ENCODE assay signal across 8 mouse cellular contexts in the genomic region with DNA sequence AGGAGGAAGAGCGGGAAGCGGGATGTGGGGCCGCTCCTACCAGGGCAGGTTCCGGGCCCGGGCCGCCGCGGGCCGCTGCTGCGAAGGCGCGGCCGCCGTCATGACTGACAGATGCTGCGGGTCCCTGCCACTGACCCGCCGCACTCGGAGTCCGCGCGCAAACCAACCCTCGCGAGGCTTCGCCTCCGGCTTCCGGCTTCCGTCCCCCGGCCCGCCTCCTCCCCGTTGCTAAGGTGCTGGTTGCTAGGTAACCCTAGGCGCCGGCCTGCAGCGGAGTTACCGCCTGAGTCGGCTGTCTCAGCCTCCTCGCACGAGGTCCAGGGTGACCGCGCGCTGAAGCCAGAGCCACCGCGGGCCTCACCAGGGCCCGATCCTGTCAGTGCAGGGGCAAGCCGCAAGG. TPM values are rescaled to one million over a fixed set of nuclear protein-coding genes. Genes with fewer than 3 reads are reported as not detected.
A peak's percentile ranks its signal among the peaks of the same experiment; 100 is the strongest.
DNase-seq lines count a peak whose midpoint lies in the region; ATAC-seq lines count a peak whose summit lies in the region.

TSS of gene Rfc5 (minus strand) at position 171 of the 400 bp plus-strand sequence.

- H3K27me3 ChIP-seq in megakaryocyte, embryonic 14.5 days (replicated peaks): no peaks in the 10 kb centered on the region

- peak within 1 kb of the TSS; percentile 94 for H3K4me3 ChIP-seq in megakaryocyte, embryonic 14.5 days (replicated peaks)

- DNase-seq in ZHBTc4 (ENCODE audit: low read depth, low spot score): peak; percentile 99
- DNase-seq in gastrocnemius, adult 8-10 months (ENCODE audit: low spot score in 2 of 2): peak; percentile 87 to 91
- DNase-seq in hindlimb bud, embryonic 11.5 days (ENCODE audit: extremely low spot score, low read depth, low spot score): peak; percentile 81
- peak; percentile 78 to 93 for DNase-seq in left cerebral cortex, adult 8-10 months (ENCODE audit: low spot score in 2 of 2)
- peak; percentile 97 for DNase-seq in right cerebral cortex, postnatal 10 days (ENCODE audit: low spot score in 2 of 2)
- DNase-seq in urinary bladder, postnatal 25 days (ENCODE audit: low spot score): peak; percentile 98

- peak; percentile 94 for ATAC-seq in common myeloid progenitor, adult 5-6 weeks (replicated peaks; ENCODE audit: low read depth, poor library complexity, severe bottlenecking)

- peaks cover 30% of the 10 kb centered on the region for H3K4me1 ChIP-seq in megakaryocyte, embryonic 14.5 days

- H3K9me3 ChIP-seq in megakaryocyte, embryonic 14.5 days: peaks cover 24% of the 10 kb centered on the region

- H3K36me3 ChIP-seq in megakaryocyte, embryonic 14.5 days (replicated peaks; ENCODE audit: low read length): peaks cover 40% of the 10 kb centered on the region

RNA-seq across cellular contexts. Expression of gene Rfc5, which starts in this region (rescaled TPM):
- total RNA-seq in common myeloid progenitor, adult 5-6 weeks (2017): 64.0 and 68.8 TPM in 2 replicates
- total RNA-seq in gastrocnemius, adult 8-10 months (2022): 1 to 10 TPM in 3 of 4 experiments, under 1 TPM in 1; 0.89 to 1.8 (median 1.2) TPM
- total RNA-seq in left cerebral cortex, adult 8-10 months (2022): 10 to 100 TPM; 11.6 to 18.0 (median 16.3) TPM
- polyA plus RNA-seq in megakaryocyte, embryonic 14.5 days (2012; ENCODE audit: insufficient read depth, low replicate concordance): 23.5 and 42.8 TPM in 2 replicates

Comparison
In these comparisons a context has a peak if more than half of its experiments do, and no peak if none do; other contexts are left out.
1. Peak in every context shown above with its lines: DNase-seq, ATAC-seq and H3K4me3 ChIP-seq.
2. RNA of gene Rfc5 (total RNA-seq): 64.0 to 68.8 TPM in common myeloid progenitor, adult 5-6 weeks and 11.6 to 18.0 TPM in left cerebral cortex, adult 8-10 months; 0.89 to 1.8 TPM in gastrocnemius, adult 8-10 months; every median in the first group is over 4 times any median in the second.